Mouse (Mus musculus) kidney, embryonic 16.5 days (tissue): ENCODE measurements around the gene Bfsp1. TPM values are rescaled to one million over a fixed set of nuclear protein-coding genes. Genes with fewer than 3 reads are reported as not detected.
A peak's percentile ranks its signal among the peaks of the same experiment; 100 is the strongest.

Experiments used
- ATAC-seq: fragments of 200-750 bp; cut with Nextera tagmentation; 2 replicates; pipeline ENCODE4 v1.8.0; 2017; ENCODE audit warnings: moderate TSS enrichment; ENCODE audit not compliant: low FRiP score, low TSS enrichment
- H3K27ac ChIP-seq: fragments of 300-500 bp; sonication (generic); 2 replicates; pipeline ENCODE4 v1.5.1; 2014; ENCODE audit warnings: low read length
- H3K27me3 ChIP-seq: fragments of 300-500 bp; sonication (generic); 2 replicates; pipeline ENCODE4 v1.6.1; 2014; ENCODE audit warnings: low read length, control low read depth, mixed read lengths; ENCODE audit not compliant: insufficient read depth
- H3K36me3 ChIP-seq: fragments of 300-500 bp; sonication (generic); 2 replicates; pipeline ENCODE4 v1.6.1; 2014; ENCODE audit warnings: low read length, control low read depth, mixed read lengths; ENCODE audit not compliant: insufficient read depth
- H3K4me1 ChIP-seq: fragments of 300-500 bp; sonication (generic); 2 replicates; pipeline ENCODE4 v1.6.1; 2014; ENCODE audit warnings: low read length, control low read depth, mixed read lengths; ENCODE audit not compliant: insufficient read depth
- H3K4me2 ChIP-seq: fragments of 300-500 bp; sonication (generic); replicated peaks from 2 replicates; pipeline ENCODE4 v1.6.1; 2014; ENCODE audit warnings: low read depth, low read length
- H3K4me3 ChIP-seq: fragments of 300-500 bp; sonication (generic); 2 replicates; pipeline ENCODE4 v1.5.1; 2014; ENCODE audit warnings: mild to moderate bottlenecking, low read length
- H3K9ac ChIP-seq: fragments of 300-500 bp; sonication (generic); replicated peaks from 2 replicates; pipeline ENCODE4 v1.6.1; 2014; ENCODE audit warnings: low read length
- H3K9me3 ChIP-seq: fragments of 300-500 bp; sonication (generic); 2 replicates; pipeline ENCODE4 v1.6.1; 2016; ENCODE audit warnings: low read length, control low read depth
- WGBS: fragments of 180-500 bp; shearing (Covaris S2); extraction: QIAGEN DNeasy Blood & Tissue Kit; methylation state at CpG from one replicate; pipeline ENCODE4 v1.1.7; 2014; 5-methylcytosine and 5-hydroxymethylcytosine counted together
- polyA plus RNA-seq: library from polyadenylated mRNA; unstranded; fragments of >200 nt; fragmentation: Nextera tagmentation; extraction: Ambion mirVana; gene quantifications from 2 replicates; pipeline ENCODE4 v1.2.1, GENCODE M21; 2015

Gene Bfsp1
- polyA plus RNA-seq, 1 experiment from 2014 or later: 1.8 TPM

DNA sequence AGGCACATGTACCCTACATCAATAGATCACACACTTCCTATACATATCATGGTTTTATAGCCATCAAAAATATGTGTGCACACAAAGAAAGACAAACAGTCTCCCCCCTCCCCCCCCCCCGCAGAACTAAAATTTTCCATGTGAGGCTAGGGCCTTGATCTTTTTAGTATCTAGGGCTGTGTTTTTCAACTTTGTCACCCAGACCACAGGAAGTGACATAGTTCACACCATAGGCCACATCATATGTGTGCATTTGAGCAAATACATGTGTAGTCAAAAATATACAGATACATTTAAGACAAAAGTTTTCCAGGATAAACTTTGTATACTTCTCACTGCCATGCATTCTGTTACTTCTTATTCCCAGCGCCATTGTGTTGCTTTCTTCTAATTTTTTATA is 23.5 kb downstream of the Bfsp1 start:
- no peak overlapping the region for H3K4me3 ChIP-seq
- no peak overlapping the region for H3K4me2 ChIP-seq
- H3K9me3 ChIP-seq: no peaks in the 10 kb centered on the region
- H3K9ac ChIP-seq: no peak overlapping the region
- WGBS: 90% methylated on average over 2 of the region's 2 CpGs
- H3K27me3 ChIP-seq: no peaks in the 10 kb centered on the region
- H3K4me1 ChIP-seq: peaks cover 5% of the 10 kb centered on the region; the same call in 1 of the 2 replicates
- no peak for ATAC-seq
- no peaks in the 10 kb centered on the region for H3K36me3 ChIP-seq
- H3K27ac ChIP-seq: no peak overlapping the region

DNA sequence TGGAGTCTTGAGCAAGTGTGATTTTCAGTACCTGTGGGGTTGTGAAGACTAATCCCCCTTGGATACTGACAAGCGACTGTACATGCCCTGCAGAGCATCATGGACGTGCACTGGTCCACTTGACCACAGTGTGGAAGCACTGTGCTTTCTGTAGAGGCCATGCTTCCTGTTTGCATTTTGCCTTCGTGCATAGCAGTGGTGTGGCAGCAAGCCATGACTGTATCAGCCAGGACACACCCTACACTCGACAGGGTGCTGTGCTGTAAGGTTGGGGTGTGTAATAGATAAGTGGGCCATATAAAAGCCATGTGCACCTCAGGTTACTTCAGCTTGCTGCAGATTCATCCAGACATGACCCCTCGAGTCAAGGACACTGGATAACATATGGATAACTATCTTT is 24.3 kb downstream of the Bfsp1 start:
- Histone ChIP-seq H3K4me1 (peaks cover 12% of the 10 kb centered on the region; the same call in 1 of the 2 replicates), H3K4me2 (no peak overlapping the region), H3K36me3 (no peaks in the 10 kb centered on the region), H3K4me3 (no peak overlapping the region), H3K9ac (no peak overlapping the region), H3K27ac (no peak overlapping the region), H3K9me3 (no peaks in the 10 kb centered on the region), H3K27me3 (no peaks in the 10 kb centered on the region)
- no peak for ATAC-seq
- 52% methylated on average over 5 of the region's 5 CpGs for WGBS

DNA sequence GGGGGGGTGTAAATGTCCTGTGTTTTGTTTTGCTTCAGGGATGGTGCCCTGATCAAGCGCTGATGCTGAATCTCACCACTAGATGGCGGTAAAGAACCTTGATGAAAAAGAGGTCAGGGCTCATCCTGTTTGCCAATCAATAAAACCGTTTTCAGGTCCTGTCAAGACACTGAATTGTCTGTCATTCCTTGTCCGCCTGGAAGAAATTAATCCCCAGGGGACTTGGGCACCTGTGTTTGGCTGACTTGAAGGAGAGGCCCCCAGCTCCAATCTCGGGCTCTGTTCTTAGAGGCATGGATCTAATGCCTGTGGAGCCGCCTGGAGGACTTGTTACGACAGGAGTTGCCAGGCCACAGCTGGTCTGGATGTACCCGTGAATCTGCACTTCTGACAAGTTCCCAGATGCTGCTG is 25.7 kb downstream of the Bfsp1 start:
- WGBS: 1% methylated on average over 8 of the region's 8 CpGs
- peak; percentile 56; the same call in 1 of the 2 replicates for ATAC-seq

GRCm38 (mm10) chr2:143835820-143836219 is 27.2 kb downstream of the Bfsp1 start:
- WGBS: 85% methylated on average over 7 of the region's 7 CpGs

More for the DNA sequence above, 25.7 kb downstream of the Bfsp1 start:
- H3K27me3 ChIP-seq: no peaks in the 10 kb centered on the region
- peak overlapping the region; percentile 26 for H3K4me3 ChIP-seq
- H3K9me3 ChIP-seq: no peaks in the 10 kb centered on the region
- peaks cover 13% of the 10 kb centered on the region; the same call in 1 of the 2 replicates for H3K4me1 ChIP-seq
- 0 out of 2 replicates have a peak overlapping the region, but pooled peaks have one; percentile 37 for H3K9ac ChIP-seq
- peak overlapping the region; percentile 52 for H3K4me2 ChIP-seq
- no peaks in the 10 kb centered on the region for H3K36me3 ChIP-seq
- H3K27ac ChIP-seq: no peak overlapping the region

GRCm38 (mm10) chr2:143834082-143834481 is 28.9 kb downstream of the Bfsp1 start:
- H3K4me3 ChIP-seq: no peak overlapping the region
- H3K27me3 ChIP-seq: no peaks in the 10 kb centered on the region
- no peak overlapping the region for H3K4me2 ChIP-seq
- peaks cover 13% of the 10 kb centered on the region; the same call in 1 of the 2 replicates for H3K4me1 ChIP-seq
- no peaks in the 10 kb centered on the region for H3K36me3 ChIP-seq
- H3K9ac ChIP-seq: peak overlapping the region; percentile 19; the same call in 1 of the 2 replicates
- WGBS: 22% methylated on average over 6 of the region's 6 CpGs
- peak; percentile 69 for ATAC-seq
- no peaks in the 10 kb centered on the region for H3K9me3 ChIP-seq
- H3K27ac ChIP-seq: peak overlapping the region; percentile 4; the same call in 1 of the 2 replicates

More at GRCm38 (mm10) chr2:143835820-143836219, 27.2 kb downstream of the Bfsp1 start:
- H3K4me3 ChIP-seq: no peak overlapping the region
- H3K27ac ChIP-seq: no peak overlapping the region
- no peak overlapping the region for H3K4me2 ChIP-seq
- no peak for ATAC-seq
- no peaks in the 10 kb centered on the region for H3K9me3 ChIP-seq
- no peaks in the 10 kb centered on the region for H3K36me3 ChIP-seq
- H3K9ac ChIP-seq: no peak overlapping the region
- H3K4me1 ChIP-seq: peaks cover 13% of the 10 kb centered on the region; the same call in 1 of the 2 replicates
- no peaks in the 10 kb centered on the region for H3K27me3 ChIP-seq

GRCm38 (mm10) chr2:143832721-143833120 is 30.3 kb downstream of the Bfsp1 start:
- ATAC-seq: no peak
- no peaks in the 10 kb centered on the region for H3K27me3 ChIP-seq
- H3K4me1 ChIP-seq: peaks cover 13% of the 10 kb centered on the region; the same call in 1 of the 2 replicates

GRCm38 (mm10) chr2:143831645-143832044 is 31.3 kb downstream of the Bfsp1 start:
- no peak overlapping the region for H3K4me2 ChIP-seq
- ATAC-seq: 0 out of 2 replicates have a peak, but pooled peaks have one; percentile 6
- H3K9me3 ChIP-seq: no peaks in the 10 kb centered on the region
- H3K4me1 ChIP-seq: 0 out of 2 replicates have a peak, but pooled peaks cover 10% of the 10 kb centered on the region
- H3K4me3 ChIP-seq: no peak overlapping the region
- no peaks in the 10 kb centered on the region for H3K36me3 ChIP-seq
- H3K9ac ChIP-seq: no peak overlapping the region
- 59% methylated on average over 17 of the region's 17 CpGs for WGBS
- no peak overlapping the region for H3K27ac ChIP-seq
- H3K27me3 ChIP-seq: no peaks in the 10 kb centered on the region

More at GRCm38 (mm10) chr2:143832721-143833120, 30.3 kb downstream of the Bfsp1 start:
- Histone ChIP-seq H3K9me3 (no peaks in the 10 kb centered on the region), H3K27ac (no peak overlapping the region), H3K9ac (no peak overlapping the region), H3K36me3 (no peaks in the 10 kb centered on the region), H3K4me3 (no peak overlapping the region), H3K4me2 (no peak overlapping the region)
- 72% methylated on average over 5 of the region's 5 CpGs for WGBS

- Histone ChIP-seq H3K27ac (no peak overlapping the region), H3K9me3 (no peaks in the 10 kb centered on the region), H3K27me3 (no peaks in the 10 kb centered on the region), H3K4me3 (no peak overlapping the region), H3K36me3 (no peaks in the 10 kb centered on the region), H3K4me2 (no peak overlapping the region), H3K4me1 (no peaks in the 10 kb centered on the region), H3K9ac (no peak overlapping the region)
- 82% methylated on average over 11 of the region's 11 CpGs for WGBS
- ATAC-seq: no peak
Measured at GRCm38 (mm10) chr2:143813461-143813860, 49.5 kb downstream of the Bfsp1 start.

- H3K9me3 ChIP-seq: no peaks in the 10 kb centered on the region
- no peak overlapping the region for H3K4me2 ChIP-seq
- H3K36me3 ChIP-seq: no peaks in the 10 kb centered on the region
- no peaks in the 10 kb centered on the region for H3K4me1 ChIP-seq
- 17% methylated on average over 4 of the region's 4 CpGs for WGBS
- no peak overlapping the region for H3K9ac ChIP-seq
- H3K27ac ChIP-seq: no peak overlapping the region
- ATAC-seq: peak; percentile 41; the same call in 1 of the 2 replicates
- H3K27me3 ChIP-seq: no peaks in the 10 kb centered on the region
- no peak overlapping the region for H3K4me3 ChIP-seq
Measured at GRCm38 (mm10) chr2:143812262-143812661, 50.7 kb downstream of the Bfsp1 start.

DNA sequence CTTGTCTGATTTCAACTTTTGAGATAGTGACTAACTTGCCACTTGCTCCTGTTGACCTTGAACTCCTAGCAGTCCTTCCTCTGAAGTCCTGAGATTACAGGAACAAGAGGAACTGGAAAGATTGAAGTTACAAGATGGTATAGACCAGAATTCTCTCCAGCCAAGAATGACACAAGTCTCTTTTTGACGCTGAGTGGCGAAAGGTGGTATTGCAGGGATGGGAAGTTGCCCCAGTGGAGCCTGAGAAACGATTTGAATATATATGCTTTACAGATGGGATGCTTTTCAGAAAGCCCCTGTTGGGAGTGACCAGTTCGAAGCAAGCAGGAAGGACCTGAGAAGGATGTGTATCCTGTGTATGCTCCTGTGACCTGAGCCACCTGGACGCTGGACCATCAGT is 54.2 kb downstream of the Bfsp1 start:
- no peaks in the 10 kb centered on the region for H3K9me3 ChIP-seq
- no peak overlapping the region for H3K27ac ChIP-seq
- WGBS: 71% methylated on average over 5 of the region's 5 CpGs
- no peak overlapping the region for H3K9ac ChIP-seq
- no peak overlapping the region for H3K4me3 ChIP-seq
- no peaks in the 10 kb centered on the region for H3K27me3 ChIP-seq
- H3K4me1 ChIP-seq: peaks cover 12% of the 10 kb centered on the region
- H3K36me3 ChIP-seq: no peaks in the 10 kb centered on the region
- no peak for ATAC-seq
- H3K4me2 ChIP-seq: no peak overlapping the region
